Mouse (Mus musculus) monocyte, adult 59 days (primary cell): ENCODE data around the gene Ms4a14. TPM values are rescaled to one million over a fixed set of nuclear protein-coding genes. Genes with fewer than 3 reads are reported as not detected.

Experiments
- total RNA-seq, 2 experiments: library from RNA; stranded (reverse); gene quantifications; one replicate each; pipeline ENCODE4 v1.2.4; 2023

Gene Ms4a14
- under 1 TPM; 0.42 to 0.49 TPM for total RNA-seq

DNA sequence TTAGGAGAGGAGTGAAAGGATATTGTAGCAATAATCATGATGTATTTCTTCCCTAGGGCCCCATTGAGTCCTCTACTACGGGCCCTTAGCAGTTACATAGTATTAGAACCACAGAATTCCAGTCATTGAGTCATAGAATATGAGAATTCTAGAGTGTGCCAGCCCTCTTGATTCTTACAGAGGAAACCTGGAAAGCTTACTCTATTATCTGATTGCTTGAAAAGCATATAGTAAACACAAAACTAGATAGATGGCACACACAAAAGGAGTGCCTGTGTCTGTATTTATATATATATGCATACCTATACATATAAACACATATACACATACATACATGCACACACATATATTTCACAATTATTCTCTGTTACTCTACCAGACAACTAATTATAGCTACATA lies at the start of gene Ms4a14:
Ms4a14 (minus strand) TSS at position 101 of the 400 bp plus-strand sequence.

DNA sequence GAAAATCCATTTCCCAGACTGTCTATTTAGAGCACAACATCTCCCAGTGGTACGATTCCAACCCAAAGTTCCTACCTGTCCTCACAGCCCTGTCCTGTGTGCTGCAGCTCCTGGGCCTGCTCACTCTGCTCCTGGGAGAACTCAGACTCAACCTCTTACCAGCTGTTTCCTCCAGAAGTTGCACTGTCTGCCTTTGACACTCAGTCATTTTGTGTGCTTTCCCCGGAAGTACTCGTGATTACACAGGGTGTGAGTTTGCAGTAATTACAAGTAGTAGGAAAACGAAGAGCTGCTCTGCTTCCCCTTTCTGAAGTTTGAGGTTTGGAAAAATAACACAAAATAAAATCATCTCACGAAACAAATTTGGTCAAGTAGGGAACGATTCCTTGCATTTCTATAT lies 21.7 kb upstream of the Ms4a14 start, which contains the start of gene Ms4a7:
Ms4a7 (minus strand) TSS at position 215 of the 400 bp plus-strand sequence.

DNA sequence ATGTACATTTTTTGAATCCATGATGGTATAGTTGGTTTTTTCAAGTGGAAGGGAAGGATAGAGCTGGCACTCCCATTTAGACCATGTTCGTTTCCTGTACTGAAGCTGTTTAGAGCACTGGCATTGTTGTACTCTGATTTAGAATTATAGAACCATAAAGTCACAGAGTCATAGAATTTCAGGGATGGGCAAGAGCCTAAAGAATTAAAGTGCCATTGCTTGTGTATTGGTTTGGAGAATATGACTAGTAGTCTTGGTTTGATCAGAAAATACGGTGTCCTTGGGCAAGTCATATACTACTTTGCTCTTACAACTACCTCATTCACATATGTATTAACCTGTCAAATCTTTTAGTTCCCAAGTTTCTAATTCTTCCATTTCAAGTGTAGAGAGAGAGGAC lies 30.5 kb downstream of the Ms4a14 start, which contains the start of gene Ms4a5:
Ms4a5 (minus strand) TSS at position 101 of the 400 bp plus-strand sequence.

DNA sequence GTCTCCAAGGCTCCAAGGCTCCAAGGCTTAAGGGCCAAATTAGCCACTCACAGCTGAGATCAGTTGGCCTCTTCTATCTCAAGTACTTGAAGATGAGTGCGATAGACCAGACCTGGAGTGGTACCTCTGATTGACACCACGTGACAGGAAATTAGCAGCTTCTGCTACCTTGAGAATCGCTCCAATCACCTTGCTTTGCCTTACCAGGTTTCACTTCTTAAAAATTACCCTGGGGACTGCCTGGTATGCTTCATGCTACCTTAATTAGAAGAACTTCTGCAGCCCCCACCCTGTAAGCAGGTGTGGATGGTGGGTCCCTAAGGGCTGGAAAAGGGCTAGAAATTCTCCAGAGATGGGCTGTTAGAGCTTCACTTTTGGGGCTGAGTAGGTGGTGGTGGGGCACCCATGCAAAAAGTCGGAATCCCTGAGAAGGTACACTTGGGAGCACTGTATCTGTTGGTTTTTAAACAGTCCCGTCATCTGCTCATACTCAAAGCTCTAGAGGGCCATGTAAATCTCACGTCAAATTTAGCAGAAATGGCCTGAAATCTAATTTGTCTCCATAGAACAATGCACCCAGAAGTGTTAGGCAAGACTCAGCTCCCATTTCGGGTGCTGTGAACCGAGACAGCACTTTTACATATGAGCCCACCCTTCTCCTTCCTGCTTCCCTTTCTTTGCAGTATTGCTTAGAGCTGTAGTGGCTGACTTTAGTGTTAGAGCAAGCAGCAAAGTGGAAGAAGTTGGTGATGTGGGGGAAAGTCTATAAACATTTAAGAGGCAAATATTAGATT lies 48.0 kb downstream of the Ms4a14 start, which contains the start of gene Ms4a1:
Ms4a1 (minus strand) TSS at position 190 of the 794 bp plus-strand sequence.

Other genes with a start within 250 kb of the Ms4a14 start
- 10 to 100 TPM; 89.5 to 96.5 TPM for gene Ms4a8a, start 233.4 kb downstream of the Ms4a14 start, total RNA-seq
- not detected for gene 1700017D01Rik, start 183.6 kb downstream of the Ms4a14 start, total RNA-seq
- gene 1700025F22Rik, start 149.1 kb downstream of the Ms4a14 start, total RNA-seq = not detected
- gene Ms4a13, start 117.7 kb downstream of the Ms4a14 start, total RNA-seq = not detected
- gene Ms4a12, start 82.0 kb downstream of the Ms4a14 start, total RNA-seq = not detected
- 1 to 10 TPM in 1 of 2 experiments, under 1 TPM in 1; 0.61 to 2.6 TPM for gene Ms4a1, start 48.2 kb downstream of the Ms4a14 start, total RNA-seq
- not detected for gene Ms4a5, start 30.6 kb downstream of the Ms4a14 start, total RNA-seq
- gene Ms4a7, start 21.7 kb upstream of the Ms4a14 start, total RNA-seq = 1 to 10 TPM; 7.7 to 8.6 TPM
- 100 to 1,000 TPM; 115 to 190 TPM for gene Ms4a4a, start 61.1 kb upstream of the Ms4a14 start, total RNA-seq
- gene Ms4a4c, start 90.3 kb upstream of the Ms4a14 start, total RNA-seq = 100 to 1,000 TPM; 107 to 165 TPM
- 10 to 100 TPM; 15.5 to 22.1 TPM for gene Ms4a4b, start 129.1 kb upstream of the Ms4a14 start, total RNA-seq
- gene Ms4a6c, start 154.9 kb upstream of the Ms4a14 start, total RNA-seq = 100 to 1,000 TPM; 684 to 762 TPM
- 10 to 100 TPM in 1 of 2 experiments, 1 to 10 TPM in 1; 6.4 to 11.0 TPM for gene Gm8369, start 171.5 kb upstream of the Ms4a14 start, total RNA-seq
- gene Ms4a6b, start 202.1 kb upstream of the Ms4a14 start, total RNA-seq = 100 to 1,000 TPM; 117 to 227 TPM
- not detected for gene Ms4a4d, start 222.3 kb upstream of the Ms4a14 start, total RNA-seq